Mouse (Mus musculus): ENCODE measurements at regions not wholly inside any gene's neighbourhood (a gene's known extent, or its start where the extent isn't known, plus 50 kb on each side); places are given as distances from the start of the nearest gene placed in this dataset.

GRCm38 (mm10) chr9:118405926-118406518, 72.0 kb upstream of the Eomes start:
- Histone ChIP-seq H3K9me3 (ENCODE audit: low read length) (no peaks in the 10 kb centered on the region), H3K9ac (replicated peaks) (no peak overlapping the region), H3K4me3 (ENCODE audit: low read depth, low read length) (no peak overlapping the region), H3K4me2 (ENCODE audit: low read depth, low read length) (no peak overlapping the region), H3K27ac (ENCODE audit: low read depth) (no peak overlapping the region), H3K27me3 (ENCODE audit: insufficient read depth, low read length) (no peaks in the 10 kb centered on the region), H3K36me3 (replicated peaks; ENCODE audit: insufficient read depth, low read length) (no peaks in the 10 kb centered on the region), H3K4me1 (ENCODE audit: insufficient read depth) (no peaks in the 10 kb centered on the region)
- DNase-seq (no peak), ATAC-seq (no peak)
- 77% methylated on average over 9 of the region's 9 CpGs for WGBS (ENCODE audit: insufficient replicate concordance)
- TF ChIP-seq EP300 (IDR thresholded peaks at IDR 0.05; ENCODE audit: low read depth) (no peak), CTCF (IDR thresholded peaks at IDR 0.05; ENCODE audit: low read depth) (no peak)

GRCm38 (mm10) chr9:118416032-118416431, 62.0 kb upstream of the Eomes start:
- H3K4me1 ChIP-seq (ENCODE audit: insufficient read depth), result no peaks in the 10 kb centered on the region
- H3K27ac ChIP-seq (ENCODE audit: low read depth), result no peak overlapping the region
- H3K27me3 ChIP-seq (ENCODE audit: insufficient read depth, low read length), result no peaks in the 10 kb centered on the region
- 73% methylated on average over 4 of the region's 4 CpGs for WGBS (ENCODE audit: insufficient replicate concordance)
- no peaks in the 10 kb centered on the region for H3K9me3 ChIP-seq (ENCODE audit: low read length)
- no peak for ATAC-seq
- H3K4me2 ChIP-seq (ENCODE audit: low read depth, low read length), result no peak overlapping the region
- no peak for DNase-seq
- H3K9ac ChIP-seq (replicated peaks), result no peak overlapping the region
- TF ChIP-seq EP300 (IDR thresholded peaks at IDR 0.05; ENCODE audit: low read depth), result no peak
- TF ChIP-seq CTCF (IDR thresholded peaks at IDR 0.05; ENCODE audit: low read depth), result no peak
- no peak overlapping the region for H3K4me3 ChIP-seq (ENCODE audit: low read depth, low read length)
- no peaks in the 10 kb centered on the region for H3K36me3 ChIP-seq (replicated peaks; ENCODE audit: insufficient read depth, low read length)

GRCm38 (mm10) chr9:118416475-118416874, 61.5 kb upstream of the Eomes start:
- H3K4me3 ChIP-seq (ENCODE audit: low read depth, low read length), result no peak overlapping the region
- no peaks in the 10 kb centered on the region for H3K27me3 ChIP-seq (ENCODE audit: insufficient read depth, low read length)
- WGBS (ENCODE audit: insufficient replicate concordance), result 68% methylated on average over 6 of the region's 6 CpGs
- ATAC-seq (no peak), DNase-seq (no peak)
- no peak overlapping the region for H3K9ac ChIP-seq (replicated peaks)
- TF ChIP-seq EP300 (IDR thresholded peaks at IDR 0.05; ENCODE audit: low read depth) (no peak), CTCF (IDR thresholded peaks at IDR 0.05; ENCODE audit: low read depth) (no peak)
- H3K9me3 ChIP-seq (ENCODE audit: low read length), result no peaks in the 10 kb centered on the region
- no peak overlapping the region for H3K4me2 ChIP-seq (ENCODE audit: low read depth, low read length)
- no peaks in the 10 kb centered on the region for H3K4me1 ChIP-seq (ENCODE audit: insufficient read depth)
- no peak overlapping the region for H3K27ac ChIP-seq (ENCODE audit: low read depth)
- no peaks in the 10 kb centered on the region for H3K36me3 ChIP-seq (replicated peaks; ENCODE audit: insufficient read depth, low read length)

- 56% methylated on average over 6 of the region's 6 CpGs for WGBS (ENCODE audit: insufficient replicate concordance)
- no peaks in the 10 kb centered on the region for H3K27me3 ChIP-seq (ENCODE audit: insufficient read depth, low read length)
- no peak for TF ChIP-seq CTCF (IDR thresholded peaks at IDR 0.05; ENCODE audit: low read depth)
- TF ChIP-seq EP300 (IDR thresholded peaks at IDR 0.05; ENCODE audit: low read depth), result no peak
- H3K9me3 ChIP-seq (ENCODE audit: low read length), result no peaks in the 10 kb centered on the region
- ATAC-seq (no peak), DNase-seq (no peak)
- no peak overlapping the region for H3K9ac ChIP-seq (replicated peaks)
- H3K4me2 ChIP-seq (ENCODE audit: low read depth, low read length), result no peak overlapping the region
- no peak overlapping the region for H3K27ac ChIP-seq (ENCODE audit: low read depth)
- H3K4me1 ChIP-seq (ENCODE audit: insufficient read depth), result no peaks in the 10 kb centered on the region
- no peak overlapping the region for H3K4me3 ChIP-seq (ENCODE audit: low read depth, low read length)
- H3K36me3 ChIP-seq (replicated peaks; ENCODE audit: insufficient read depth, low read length), result no peaks in the 10 kb centered on the region
These were observed 53.7 kb upstream of the Eomes start for GRCm38 (mm10) chr9:118424344-118424743.
